Mouse (Mus musculus) lung, postnatal 0 days (tissue): Measurements from ENCODE around the gene Crisp1.

ENCODE experiments used
- CTCF ChIP-seq: IDR thresholded peaks from 2 replicates; pipeline ENCODE4 v1.5.1; 2016; ENCODE audit warnings: antibody characterized with exemption, mild to moderate bottlenecking
- EP300 ChIP-seq: IDR thresholded peaks from 2 replicates; pipeline ENCODE4 v1.6.1; 2016; ENCODE audit warnings: antibody characterized with exemption, mild to moderate bottlenecking, control low read depth

- TF ChIP-seq CTCF: no peak
- no peak for TF ChIP-seq EP300
These were observed 33.6 kb downstream of the Crisp1 start for GRCm38 (mm10) chr17:40285435-40285834.
